Comparison of ENCODE assay signal across 13 mouse cellular contexts in the genomic region with DNA sequence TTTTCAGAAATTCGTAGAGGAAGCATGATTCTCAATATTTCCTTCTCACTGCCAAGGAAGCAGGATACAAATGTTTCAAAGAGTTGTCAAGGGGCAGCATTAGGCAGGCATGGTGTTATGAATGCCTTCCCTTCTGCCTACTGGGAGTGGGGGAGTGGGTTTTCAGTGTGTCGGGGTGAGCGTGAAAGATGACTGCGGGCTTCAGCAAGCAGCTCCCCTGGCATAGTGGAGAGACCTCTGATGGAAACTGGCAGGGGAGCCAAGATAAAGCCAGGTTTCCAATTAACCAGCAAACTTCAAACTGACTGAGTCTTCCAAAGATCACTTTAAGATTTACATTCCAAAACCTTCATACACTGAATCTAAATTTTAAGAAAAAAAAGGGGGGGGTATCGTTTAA. TPM values are rescaled to one million over a fixed set of nuclear protein-coding genes. Genes with fewer than 3 reads are reported as not detected.
DNase-seq lines count a peak whose midpoint lies in the region; ATAC-seq and TF ChIP-seq lines count a peak whose summit lies in the region.
"Had no signal": no experiment of that assay in that cellular context is flagged by ENCODE, and none has a peak within 500 bp of the region (broad histone marks: within the 10 kb centered on the region; RNA-seq: fewer than 3 reads in every experiment).

No protein-coding gene starts in this region.

- peak overlapping the region; percentile 73; the same call in 1 of the 2 replicates for H3K4me2 ChIP-seq in heart, embryonic 11.5 days
- H3K4me2 ChIP-seq in hindbrain, embryonic 14.5 days (replicated peaks): peak overlapping the region; percentile 54
- H3K4me2 ChIP-seq in neural tube, embryonic 12.5 days (replicated peaks): peak overlapping the region; percentile 58

- no peaks in the 10 kb centered on the region for H3K4me1 ChIP-seq in heart, embryonic 11.5 days (ENCODE audit: control insufficient read depth, insufficient read depth, low read length)
- peaks cover 27% of the 10 kb centered on the region for H3K4me1 ChIP-seq in forebrain, embryonic 10.5 days
- H3K4me1 ChIP-seq in hindbrain, embryonic 14.5 days (replicated peaks; ENCODE audit: control insufficient read depth, insufficient read depth, low read length): no peaks in the 10 kb centered on the region; the same call in 1 of the 2 replicates
- H3K4me1 ChIP-seq in neural tube, embryonic 12.5 days: no peaks in the 10 kb centered on the region
- no peaks in the 10 kb centered on the region for H3K4me1 ChIP-seq in kidney, adult 2 months (ENCODE audit: control insufficient read depth, insufficient read depth, low read length)
- H3K4me1 ChIP-seq: heart, embryonic 12.5 days; liver, embryonic 15.5 days had no signal

- no peak overlapping the region for H3K27ac ChIP-seq in heart, embryonic 11.5 days (ENCODE audit: low read depth, low read length)
- H3K27ac ChIP-seq in forebrain, embryonic 10.5 days: peak overlapping the region; percentile 70
- H3K27ac ChIP-seq in hindbrain, embryonic 14.5 days: peak overlapping the region; percentile 80
- no peak overlapping the region for H3K27ac ChIP-seq in neural tube, embryonic 12.5 days
- no peak overlapping the region for H3K27ac ChIP-seq in kidney, adult 2 months (ENCODE audit: insufficient read depth, low read depth, low read length)
- H3K27ac ChIP-seq: liver, embryonic 15.5 days; macrophage had no signal

- no peak overlapping the region for H3K9ac ChIP-seq in heart, embryonic 11.5 days (ENCODE audit: low read depth, low read length)
- peak overlapping the region; percentile 44 for H3K9ac ChIP-seq in hindbrain, embryonic 14.5 days
- H3K9ac ChIP-seq in neural tube, embryonic 12.5 days: no peak overlapping the region
- H3K9ac ChIP-seq: heart, embryonic 12.5 days; liver, embryonic 15.5 days had no signal

- H3K36me3 ChIP-seq in heart, embryonic 11.5 days (ENCODE audit: control insufficient read depth, insufficient read depth, low read length): no peaks in the 10 kb centered on the region
- H3K36me3 ChIP-seq in forebrain, embryonic 10.5 days (replicated peaks): no peaks in the 10 kb centered on the region
- H3K36me3 ChIP-seq in hindbrain, embryonic 14.5 days (replicated peaks; ENCODE audit: control insufficient read depth, insufficient read depth): no peaks in the 10 kb centered on the region
- no peaks in the 10 kb centered on the region for H3K36me3 ChIP-seq in neural tube, embryonic 12.5 days
- no peaks in the 10 kb centered on the region for H3K36me3 ChIP-seq in kidney, adult 2 months (ENCODE audit: control insufficient read depth, insufficient read depth, low read length)
- H3K36me3 ChIP-seq: heart, embryonic 12.5 days; liver, embryonic 15.5 days had no signal

- TF ChIP-seq CTCF in kidney, adult 2 months (conservative IDR thresholded peaks at IDR 0.05; ENCODE audit: insufficient read depth, insufficient read length, low read depth, low read length): no peak

- ATAC-seq in heart, embryonic 11.5 days (replicated peaks; ENCODE audit: insufficient number of reproducible peaks, low FRiP score, low TSS enrichment): no peak
- ATAC-seq in hindbrain, embryonic 14.5 days (ENCODE audit: low FRiP score): no peak
- ATAC-seq in neural tube, embryonic 12.5 days (ENCODE audit: low FRiP score, low read depth): no peak
- ATAC-seq: intestine, postnatal 0 days had no signal

- no peak overlapping the region for H3K4me3 ChIP-seq in heart, embryonic 11.5 days (ENCODE audit: low read depth, low read length)
- peak overlapping the region; percentile 60; the same call in 1 of the 2 replicates for H3K4me3 ChIP-seq in forebrain, embryonic 10.5 days
- H3K4me3 ChIP-seq in hindbrain, embryonic 14.5 days (replicated peaks; ENCODE audit: low read length): peak overlapping the region; percentile 62
- H3K4me3 ChIP-seq in neural tube, embryonic 12.5 days: peak overlapping the region; percentile 17; the same call in 1 of the 2 replicates
- no peak overlapping the region for H3K4me3 ChIP-seq in kidney, adult 2 months (ENCODE audit: insufficient read depth, low read depth, low read length)

- DNase-seq in heart, postnatal 36 days: no peak
- no peak for DNase-seq in forebrain, embryonic 10.5 days (ENCODE audit: extremely low spot score, low spot score)
- DNase-seq in hindbrain, embryonic 14.5 days (ENCODE audit: low spot score): no peak
- no peak for DNase-seq in kidney, adult 2 months
- no peak for DNase-seq in T-cell, adult 2 months (ENCODE audit: low spot score)
- no peak for DNase-seq in natural killer cell, adult 2 months (ENCODE audit: low spot score in 2 of 2)

- TF ChIP-seq POLR2A in kidney, adult 2 months (IDR thresholded peaks at IDR 0.05; ENCODE audit: low read depth, low read length): no peak

- intact Hi-C loops in heart, postnatal 36 days (cut with DNase I): no loop called here

- H3K9me3 ChIP-seq in heart, embryonic 11.5 days (replicated peaks; ENCODE audit: control insufficient read depth, low read length): no peaks in the 10 kb centered on the region
- H3K9me3 ChIP-seq in forebrain, embryonic 10.5 days: no peaks in the 10 kb centered on the region
- no peaks in the 10 kb centered on the region for H3K9me3 ChIP-seq in hindbrain, embryonic 14.5 days (ENCODE audit: control insufficient read depth, low read length)
- no peaks in the 10 kb centered on the region for H3K9me3 ChIP-seq in neural tube, embryonic 12.5 days
- H3K9me3 ChIP-seq: heart, embryonic 12.5 days; liver, embryonic 15.5 days had no signal

- peaks cover 14% of the 10 kb centered on the region for H3K27me3 ChIP-seq in heart, embryonic 11.5 days (ENCODE audit: control insufficient read depth, insufficient read depth, low read length)
- peaks cover 26% of the 10 kb centered on the region; the same call in 1 of the 2 replicates for H3K27me3 ChIP-seq in forebrain, embryonic 10.5 days (ENCODE audit: poor library complexity, severe bottlenecking)
- no peaks in the 10 kb centered on the region for H3K27me3 ChIP-seq in hindbrain, embryonic 14.5 days (ENCODE audit: control insufficient read depth, insufficient read depth, low read length)
- H3K27me3 ChIP-seq in neural tube, embryonic 12.5 days (replicated peaks): no peaks in the 10 kb centered on the region
- no peaks in the 10 kb centered on the region for H3K27me3 ChIP-seq in kidney, adult 2 months (replicated peaks; ENCODE audit: control insufficient read depth, insufficient read depth, low read length)

- WGBS in heart, embryonic 11.5 days (ENCODE audit: insufficient replicate concordance): 19% methylated on average over 5 of the region's 5 CpGs
- WGBS in forebrain, embryonic 10.5 days: 25% methylated on average over 5 of the region's 5 CpGs
- WGBS in hindbrain, embryonic 14.5 days: 26% methylated on average over 5 of the region's 5 CpGs
- WGBS in neural tube, embryonic 12.5 days: 19% methylated on average over 5 of the region's 5 CpGs
- WGBS in kidney, adult 2 months: 3% methylated on average over 5 of the region's 5 CpGs

RNA-seq across cellular contexts. Expression of a gene that starts 0.7 kb away (rescaled TPM):
- 0.07 and 0.17 TPM in 2 replicates for polyA plus RNA-seq in heart, embryonic 11.5 days (2014; fragmentation: Nextera tagmentation; extraction: Ambion mirVana)
- not detected for total RNA-seq in heart, postnatal 36 days (2021)
- polyA plus RNA-seq in forebrain, embryonic 10.5 days (2016; fragmentation: Nextera tagmentation; extraction: Ambion mirVana): 5.1 and 6.0 TPM in 2 replicates
- polyA plus RNA-seq in hindbrain, embryonic 14.5 days (2014; fragmentation: Nextera tagmentation; extraction: Ambion mirVana): 7.5 and 7.6 TPM in 2 replicates
- polyA plus RNA-seq in neural tube, embryonic 12.5 days (2016; fragmentation: Nextera tagmentation; extraction: Ambion mirVana): 9.0 and 14.4 TPM in 2 replicates
- not detected in 2 replicates for polyA plus RNA-seq in kidney, adult 2 months (2012; rRNA removed)
- total RNA-seq: gastrocnemius, adult 8-10 months had no signal
- polyA plus RNA-seq: liver, embryonic 15.5 days; macrophage had no signal

Comparison
In these comparisons a context has a peak if more than half of its experiments do, and no peak if none do; other contexts are left out.
1. H3K27ac ChIP-seq: peak in forebrain, embryonic 10.5 days (single experiment) and hindbrain, embryonic 14.5 days (single experiment); none in heart, embryonic 11.5 days (single experiment), neural tube, embryonic 12.5 days (single experiment) and kidney, adult 2 months (single experiment).
2. H3K4me3 ChIP-seq: peak in forebrain, embryonic 10.5 days (single experiment), hindbrain, embryonic 14.5 days (single experiment) and neural tube, embryonic 12.5 days (single experiment); none in heart, embryonic 11.5 days (single experiment) and kidney, adult 2 months (single experiment).
3. Peak in every context shown above with its lines, with median percentiles within 50 percentile points of each other: H3K4me2 ChIP-seq.